Mouse (Mus musculus): ENCODE results near the gene Cept1. TPM values are rescaled to one million over a fixed set of nuclear protein-coding genes. Genes with fewer than 3 reads are reported as not detected.

The Cept1 gene
- polyA plus RNA-seq, 1 experiment from 2014 or later = 40.7 TPM

GRCm38 (mm10) chr3:106492723-106493122, 54.9 kb downstream of the Cept1 start:
- no peaks in the 10 kb centered on the region for H3K9me3 ChIP-seq (replicated peaks)
- no peaks in the 10 kb centered on the region for H3K36me3 ChIP-seq
- H3K4me3 ChIP-seq = no peak overlapping the region
- no peak overlapping the region for H3K9ac ChIP-seq
- 94% methylated on average over 1 of the region's 1 CpGs for WGBS
- no peaks in the 10 kb centered on the region for H3K27me3 ChIP-seq
- no peak overlapping the region for H3K4me2 ChIP-seq (replicated peaks)
- no peak overlapping the region for H3K27ac ChIP-seq
- no peaks in the 10 kb centered on the region for H3K4me1 ChIP-seq
- ATAC-seq (ENCODE audit: low FRiP score) = no peak

- ATAC-seq (ENCODE audit: low FRiP score) = no peak
- 92% methylated on average over 4 of the region's 4 CpGs for WGBS
- no peak overlapping the region for H3K27ac ChIP-seq
- no peaks in the 10 kb centered on the region for H3K27me3 ChIP-seq
- no peaks in the 10 kb centered on the region for H3K9me3 ChIP-seq (replicated peaks)
- no peak overlapping the region for H3K4me3 ChIP-seq
- no peak overlapping the region for H3K9ac ChIP-seq
- H3K36me3 ChIP-seq = no peaks in the 10 kb centered on the region
- no peak overlapping the region for H3K4me2 ChIP-seq (replicated peaks)
- H3K4me1 ChIP-seq = no peaks in the 10 kb centered on the region
These were observed 57.4 kb downstream of the Cept1 start for GRCm38 (mm10) chr3:106490239-106490638.

GRCm38 (mm10) chr3:106487551-106487950, 60.1 kb downstream of the Cept1 start:
- H3K4me3 ChIP-seq = no peak overlapping the region
- WGBS = 82% methylated on average over 2 of the region's 2 CpGs
- peaks cover 5% of the 10 kb centered on the region; the same call in 1 of the 2 replicates for H3K27me3 ChIP-seq
- no peak overlapping the region for H3K4me2 ChIP-seq (replicated peaks)
- H3K4me1 ChIP-seq = peaks cover 4% of the 10 kb centered on the region
- no peak for ATAC-seq (ENCODE audit: low FRiP score)
- H3K9ac ChIP-seq = no peak overlapping the region
- H3K9me3 ChIP-seq (replicated peaks) = no peaks in the 10 kb centered on the region
- H3K27ac ChIP-seq = no peak overlapping the region
- H3K36me3 ChIP-seq = no peaks in the 10 kb centered on the region

GRCm38 (mm10) chr3:106485810-106486209, 61.8 kb downstream of the Cept1 start:
- Histone ChIP-seq H3K27ac (no peak overlapping the region), H3K4me1 (peaks cover 9% of the 10 kb centered on the region), H3K9me3 (replicated peaks) (no peaks in the 10 kb centered on the region), H3K4me2 (replicated peaks) (no peak overlapping the region), H3K9ac (no peak overlapping the region), H3K4me3 (no peak overlapping the region), H3K27me3 (peaks cover 15% of the 10 kb centered on the region), H3K36me3 (no peaks in the 10 kb centered on the region)
- no peak for ATAC-seq (ENCODE audit: low FRiP score)
- WGBS = 78% methylated on average over 5 of the region's 5 CpGs

- H3K9ac ChIP-seq = no peak overlapping the region
- no peak overlapping the region for H3K27ac ChIP-seq
- H3K36me3 ChIP-seq = no peaks in the 10 kb centered on the region
- no peaks in the 10 kb centered on the region for H3K9me3 ChIP-seq (replicated peaks)
- no peak overlapping the region for H3K4me3 ChIP-seq
- ATAC-seq (ENCODE audit: low FRiP score) = no peak
- H3K4me2 ChIP-seq (replicated peaks) = no peak overlapping the region
- peaks cover 15% of the 10 kb centered on the region for H3K27me3 ChIP-seq
- 94% methylated on average over 3 of the region's 3 CpGs for WGBS
- peaks cover 9% of the 10 kb centered on the region for H3K4me1 ChIP-seq
These were observed 62.7 kb downstream of the Cept1 start for GRCm38 (mm10) chr3:106484861-106485260.

- H3K4me3 ChIP-seq = no peak overlapping the region
- no peaks in the 10 kb centered on the region for H3K36me3 ChIP-seq
- no peak overlapping the region for H3K27ac ChIP-seq
- no peaks in the 10 kb centered on the region for H3K9me3 ChIP-seq (replicated peaks)
- H3K4me2 ChIP-seq (replicated peaks) = no peak overlapping the region
- ATAC-seq (ENCODE audit: low FRiP score) = no peak
- H3K27me3 ChIP-seq = peaks cover 15% of the 10 kb centered on the region
- WGBS = 81% methylated on average over 4 of the region's 4 CpGs
- H3K4me1 ChIP-seq = peaks cover 9% of the 10 kb centered on the region
- H3K9ac ChIP-seq = no peak overlapping the region
These were observed 63.7 kb downstream of the Cept1 start for GRCm38 (mm10) chr3:106483796-106484405.

- peaks cover 9% of the 10 kb centered on the region for H3K4me1 ChIP-seq
- peak; percentile 44; the same call in 1 of the 2 replicates for ATAC-seq (ENCODE audit: low FRiP score)
- 74% methylated on average over 7 of the region's 7 CpGs for WGBS
- H3K9ac ChIP-seq = no peak overlapping the region
- no peak overlapping the region for H3K27ac ChIP-seq
- H3K27me3 ChIP-seq = peaks cover 15% of the 10 kb centered on the region
- no peaks in the 10 kb centered on the region for H3K9me3 ChIP-seq (replicated peaks)
- H3K4me3 ChIP-seq = no peak overlapping the region
- H3K36me3 ChIP-seq = no peaks in the 10 kb centered on the region
- no peak overlapping the region for H3K4me2 ChIP-seq (replicated peaks)
These were observed 64.3 kb downstream of the Cept1 start for GRCm38 (mm10) chr3:106483297-106483696.

GRCm38 (mm10) chr3:106482281-106483081, 65.1 kb downstream of the Cept1 start, which contains the start of gene Dennd2d:
Gene Dennd2d (plus strand): TSS chr3:106482405.
- 3% methylated on average over 44 of the region's 44 CpGs for WGBS
- peak within 1 kb of the TSS; percentile 52 for H3K4me3 ChIP-seq
- H3K27ac ChIP-seq = no peak within 1 kb of the TSS
- peak; percentile 72 for ATAC-seq (ENCODE audit: low FRiP score)
- H3K4me1 ChIP-seq = peaks cover 9% of the 10 kb centered on the region
- peaks cover 15% of the 10 kb centered on the region for H3K27me3 ChIP-seq
- no peaks in the 10 kb centered on the region for H3K9me3 ChIP-seq (replicated peaks)
- H3K9ac ChIP-seq = peak within 1 kb of the TSS; percentile 62
- H3K4me2 ChIP-seq (replicated peaks) = peak within 1 kb of the TSS; percentile 96
- H3K36me3 ChIP-seq = no peaks in the 10 kb centered on the region

- Histone ChIP-seq H3K36me3 (no peaks in the 10 kb centered on the region), H3K4me2 (replicated peaks) (no peak overlapping the region), H3K9ac (no peak overlapping the region), H3K27me3 (peaks cover 5% of the 10 kb centered on the region; the same call in 1 of the 2 replicates), H3K9me3 (replicated peaks) (no peaks in the 10 kb centered on the region), H3K27ac (no peak overlapping the region), H3K4me1 (no peaks in the 10 kb centered on the region), H3K4me3 (no peak overlapping the region)
- 57% methylated on average over 1 of the region's 1 CpGs for WGBS
- no peak for ATAC-seq (ENCODE audit: low FRiP score)
These were observed 70.7 kb downstream of the Cept1 start for GRCm38 (mm10) chr3:106476863-106477262.

GRCm38 (mm10) chr3:106474210-106474609, 73.4 kb downstream of the Cept1 start:
- ATAC-seq (ENCODE audit: low FRiP score) = no peak
- Histone ChIP-seq H3K9me3 (replicated peaks) (no peaks in the 10 kb centered on the region), H3K36me3 (no peaks in the 10 kb centered on the region), H3K4me3 (no peak overlapping the region), H3K4me1 (no peaks in the 10 kb centered on the region), H3K4me2 (replicated peaks) (no peak overlapping the region), H3K27me3 (no peaks in the 10 kb centered on the region), H3K27ac (no peak overlapping the region), H3K9ac (no peak overlapping the region)
- 88% methylated on average over 4 of the region's 4 CpGs for WGBS

GRCm38 (mm10) chr3:106464750-106465149, 82.9 kb downstream of the Cept1 start:
- ATAC-seq (ENCODE audit: low FRiP score) = no peak
- Histone ChIP-seq H3K9ac (no peak overlapping the region), H3K36me3 (no peaks in the 10 kb centered on the region), H3K27ac (no peak overlapping the region), H3K4me1 (no peaks in the 10 kb centered on the region), H3K27me3 (no peaks in the 10 kb centered on the region), H3K4me3 (no peak overlapping the region), H3K4me2 (replicated peaks) (no peak overlapping the region), H3K9me3 (replicated peaks) (no peaks in the 10 kb centered on the region)
- WGBS = 90% methylated on average over 1 of the region's 1 CpGs

GRCm38 (mm10) chr3:106462493-106462892, 85.1 kb downstream of the Cept1 start:
- no peaks in the 10 kb centered on the region for H3K9me3 ChIP-seq (replicated peaks)
- 68% methylated on average over 3 of the region's 3 CpGs for WGBS
- ATAC-seq (ENCODE audit: low FRiP score) = no peak

More at GRCm38 (mm10) chr3:106462493-106462892, 85.1 kb downstream of the Cept1 start:
- Histone ChIP-seq H3K4me3 (no peak overlapping the region), H3K9ac (no peak overlapping the region), H3K4me2 (replicated peaks) (no peak overlapping the region), H3K4me1 (no peaks in the 10 kb centered on the region), H3K27ac (no peak overlapping the region), H3K27me3 (no peaks in the 10 kb centered on the region), H3K36me3 (no peaks in the 10 kb centered on the region)

All from hindbrain, embryonic 12.5 days (tissue).